ENCODE assay signal across 10 mouse cellular contexts in genomic region chr6:29833568-29834255, GRCm38 (mm10).
A peak's percentile ranks its signal among the peaks of the same experiment; 100 is the strongest.
DNase-seq lines count a peak whose midpoint lies in the region; ATAC-seq and TF ChIP-seq lines count a peak whose summit lies in the region.
"Had no signal": no experiment of that assay in that cellular context is flagged by ENCODE, and none has a peak within 500 bp of the region (broad histone marks: within the 10 kb centered on the region; RNA-seq: fewer than 3 reads in every experiment).

No protein-coding gene starts in this region.

- no peaks in the 10 kb centered on the region for H3K9me3 ChIP-seq in intestine, postnatal 0 days (ENCODE audit: control insufficient read depth)
- no peaks in the 10 kb centered on the region for H3K9me3 ChIP-seq in intestine, embryonic 15.5 days
- no peaks in the 10 kb centered on the region for H3K9me3 ChIP-seq in heart, embryonic 11.5 days (replicated peaks; ENCODE audit: control insufficient read depth, low read length)
- H3K9me3 ChIP-seq: liver, embryonic 13.5 days had no signal

- intact Hi-C loops in left cerebral cortex, postnatal 36 days (cut with DNase I) = no loop called here

- ATAC-seq in intestine, postnatal 0 days = no peak
- no peak for ATAC-seq in intestine, embryonic 15.5 days
- ATAC-seq in heart, embryonic 11.5 days (replicated peaks; ENCODE audit: insufficient number of reproducible peaks, low FRiP score, low TSS enrichment) = no peak

- no peak overlapping the region for H3K27ac ChIP-seq in intestine, postnatal 0 days (ENCODE audit: low read depth, low read length)
- no peak overlapping the region for H3K27ac ChIP-seq in intestine, embryonic 15.5 days
- no peak overlapping the region for H3K27ac ChIP-seq in heart, embryonic 11.5 days (ENCODE audit: low read depth, low read length)
- H3K27ac ChIP-seq: liver, embryonic 13.5 days had no signal

- no peak overlapping the region for H3K4me2 ChIP-seq in intestine, postnatal 0 days (replicated peaks; ENCODE audit: low read depth)
- H3K4me2 ChIP-seq in intestine, embryonic 15.5 days (replicated peaks) = no peak overlapping the region
- H3K4me2 ChIP-seq in heart, embryonic 11.5 days = no peak overlapping the region
- H3K4me2 ChIP-seq: liver, embryonic 13.5 days had no signal

- no peak overlapping the region for H3K9ac ChIP-seq in intestine, postnatal 0 days (ENCODE audit: low read depth, low read length)
- no peak overlapping the region for H3K9ac ChIP-seq in intestine, embryonic 15.5 days
- no peak overlapping the region for H3K9ac ChIP-seq in heart, embryonic 11.5 days (ENCODE audit: low read depth, low read length)
- H3K9ac ChIP-seq: liver, embryonic 13.5 days had no signal

- H3K36me3 ChIP-seq in intestine, postnatal 0 days (ENCODE audit: control insufficient read depth, insufficient read depth) = no peaks in the 10 kb centered on the region
- H3K36me3 ChIP-seq in intestine, embryonic 15.5 days = no peaks in the 10 kb centered on the region
- H3K36me3 ChIP-seq in heart, embryonic 11.5 days (ENCODE audit: control insufficient read depth, insufficient read depth, low read length) = no peaks in the 10 kb centered on the region
- H3K36me3 ChIP-seq: liver, embryonic 13.5 days had no signal

- no peaks in the 10 kb centered on the region; the same call in 1 of the 2 replicates for H3K4me1 ChIP-seq in intestine, postnatal 0 days (replicated peaks; ENCODE audit: control insufficient read depth, insufficient read depth, low read length)
- H3K4me1 ChIP-seq in intestine, embryonic 15.5 days (replicated peaks) = no peaks in the 10 kb centered on the region
- H3K4me1 ChIP-seq in heart, embryonic 11.5 days (ENCODE audit: control insufficient read depth, insufficient read depth, low read length) = no peaks in the 10 kb centered on the region

- TF ChIP-seq CTCF in intestine, postnatal 0 days (IDR thresholded peaks at IDR 0.05; ENCODE audit: low read depth) = peak; percentile 74

- DNase-seq in urinary bladder, postnatal 14 days (ENCODE audit: low spot score) = peak; percentile 60
- DNase-seq in urinary bladder, adult 2 months (ENCODE audit: low spot score) = no peak
- peak; percentile 29 for DNase-seq in c-Kit-positive CD71-positive TER-119-positive erythroid progenitor cells, embryonic 14.5 days (ENCODE audit: low spot score)
- DNase-seq in thymus, postnatal 4 days = peak; percentile 51
- DNase-seq in left cerebral cortex, postnatal 36 days (ENCODE audit: low spot score in 2 of 2) = no peak
- DNase-seq: liver, embryonic 13.5 days had no signal

- 60% methylated on average over 4 of the region's 4 CpGs for WGBS in intestine, postnatal 0 days
- WGBS in intestine, embryonic 15.5 days = 63% methylated on average over 4 of the region's 4 CpGs
- 64% methylated on average over 4 of the region's 4 CpGs for WGBS in heart, embryonic 11.5 days (ENCODE audit: insufficient replicate concordance)

- H3K27me3 ChIP-seq in intestine, postnatal 0 days (replicated peaks; ENCODE audit: control insufficient read depth, insufficient read depth, low read length) = no peaks in the 10 kb centered on the region
- no peaks in the 10 kb centered on the region for H3K27me3 ChIP-seq in intestine, embryonic 15.5 days (replicated peaks)
- H3K27me3 ChIP-seq in heart, embryonic 11.5 days (ENCODE audit: control insufficient read depth, insufficient read depth, low read length) = no peaks in the 10 kb centered on the region
- H3K27me3 ChIP-seq: liver, embryonic 13.5 days had no signal

- no peak overlapping the region for H3K4me3 ChIP-seq in intestine, postnatal 0 days (ENCODE audit: low read depth, low read length)
- no peak overlapping the region for H3K4me3 ChIP-seq in intestine, embryonic 15.5 days (replicated peaks)
- no peak overlapping the region for H3K4me3 ChIP-seq in heart, embryonic 11.5 days (ENCODE audit: low read depth, low read length)
- H3K4me3 ChIP-seq: erythroblast, embryonic 14.5 days; liver, embryonic 13.5 days had no signal

Comparison
In these comparisons a context has a peak if more than half of its experiments do, and no peak if none do; other contexts are left out.
1. DNase-seq: peak in urinary bladder, postnatal 14 days (single experiment), c-Kit-positive CD71-positive TER-119-positive erythroid progenitor cells, embryonic 14.5 days (single experiment) and thymus, postnatal 4 days (single experiment); none in urinary bladder, adult 2 months (single experiment) and left cerebral cortex, postnatal 36 days (0 of 2).